Mouse (Mus musculus) neural tube, embryonic 14.5 days (tissue): ENCODE data around the gene Pacs2. TPM values are rescaled to one million over a fixed set of nuclear protein-coding genes. Genes with fewer than 3 reads are reported as not detected.

Source experiments
- ATAC-seq: fragments of 200-750 bp; cut with Nextera tagmentation; 2 replicates; pipeline ENCODE4 v1.8.0; 2017; ENCODE audit warnings: low read depth, mild to moderate bottlenecking, moderate TSS enrichment, moderate library complexity
- H3K27ac ChIP-seq: fragments of 300-500 bp; sonication (generic); 2 replicates; pipeline ENCODE4 v1.5.1; 2014; ENCODE audit warnings: low read depth, mild to moderate bottlenecking, control low read depth, low read length, moderate library complexity, mixed read lengths
- H3K27me3 ChIP-seq: fragments of 300-500 bp; sonication (generic); 2 replicates; pipeline ENCODE4 v1.6.1; 2014; ENCODE audit warnings: low read length; ENCODE audit not compliant: control insufficient read depth, insufficient read depth
- H3K36me3 ChIP-seq: fragments of 300-500 bp; sonication (generic); 2 replicates; pipeline ENCODE4 v1.6.1; 2014; ENCODE audit warnings: low read length, mixed read lengths; ENCODE audit not compliant: control insufficient read depth, insufficient read depth
- H3K4me1 ChIP-seq: fragments of 300-500 bp; sonication (generic); 2 replicates; pipeline ENCODE4 v1.6.1; 2014; ENCODE audit warnings: low read length; ENCODE audit not compliant: control insufficient read depth, insufficient read depth
- H3K4me2 ChIP-seq: fragments of 300-500 bp; sonication (generic); 2 replicates; pipeline ENCODE4 v1.6.1; 2014; ENCODE audit warnings: mild to moderate bottlenecking, low read depth, low read length, control low read depth
- H3K4me3 ChIP-seq: fragments of 300-500 bp; sonication (generic); 2 replicates; pipeline ENCODE4 v1.5.1; 2014; ENCODE audit warnings: low read depth, low read length, control low read depth, mixed read lengths
- H3K9ac ChIP-seq: fragments of 300-500 bp; sonication (generic); replicated peaks from 2 replicates; pipeline ENCODE4 v1.6.1; 2014; ENCODE audit warnings: low read depth, mild to moderate bottlenecking, control low read depth, low read length, mixed read lengths
- H3K9me3 ChIP-seq: fragments of 300-500 bp; sonication (generic); 2 replicates; pipeline ENCODE4 v1.6.1; 2016; ENCODE audit warnings: low read length; ENCODE audit not compliant: control insufficient read depth
- WGBS: fragments of 180-500 bp; shearing (Covaris S2); extraction: QIAGEN DNeasy Blood & Tissue Kit; methylation state at CpG from one replicate; pipeline ENCODE4 v1.1.7; 2014; 5-methylcytosine and 5-hydroxymethylcytosine counted together
- polyA plus RNA-seq: library from polyadenylated mRNA; unstranded; fragments of >200 nt; fragmentation: Nextera tagmentation; extraction: Ambion mirVana; gene quantifications from 2 replicates; pipeline ENCODE4 v1.2.1, GENCODE M21; 2014

Pacs2 gene
- polyA plus RNA-seq, 1 experiment from 2014 or later: 29.4 TPM

DNA sequence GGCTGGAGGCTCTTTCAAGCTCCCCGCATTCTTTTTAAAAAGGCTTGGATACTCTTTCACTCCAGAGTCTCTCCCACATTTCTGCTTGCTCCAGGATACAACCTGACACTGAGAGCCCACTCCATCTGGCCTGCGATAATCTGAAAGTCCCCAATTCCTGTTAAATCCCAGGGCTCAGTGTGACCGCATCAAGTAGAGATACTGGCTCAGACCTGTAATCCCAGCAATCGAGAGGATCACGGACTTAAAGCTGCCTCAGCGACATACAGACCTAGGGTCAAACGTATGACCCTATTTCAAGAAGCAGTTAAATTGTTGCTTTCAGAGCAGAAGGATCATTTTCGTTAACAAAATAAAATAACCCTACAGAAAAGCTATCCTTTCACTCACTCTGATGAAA lies 10.3 kb upstream of the Pacs2 start:
- Histone ChIP-seq H3K4me1 (peaks cover 9% of the 10 kb centered on the region), H3K4me2 (no peak overlapping the region), H3K4me3 (no peak overlapping the region), H3K27me3 (no peaks in the 10 kb centered on the region; the same call in 1 of the 2 replicates), H3K9me3 (no peaks in the 10 kb centered on the region), H3K9ac (no peak overlapping the region), H3K27ac (no peak overlapping the region), H3K36me3 (no peaks in the 10 kb centered on the region)
- no peak for ATAC-seq
- WGBS: 83% methylated on average over 8 of the region's 8 CpGs

DNA sequence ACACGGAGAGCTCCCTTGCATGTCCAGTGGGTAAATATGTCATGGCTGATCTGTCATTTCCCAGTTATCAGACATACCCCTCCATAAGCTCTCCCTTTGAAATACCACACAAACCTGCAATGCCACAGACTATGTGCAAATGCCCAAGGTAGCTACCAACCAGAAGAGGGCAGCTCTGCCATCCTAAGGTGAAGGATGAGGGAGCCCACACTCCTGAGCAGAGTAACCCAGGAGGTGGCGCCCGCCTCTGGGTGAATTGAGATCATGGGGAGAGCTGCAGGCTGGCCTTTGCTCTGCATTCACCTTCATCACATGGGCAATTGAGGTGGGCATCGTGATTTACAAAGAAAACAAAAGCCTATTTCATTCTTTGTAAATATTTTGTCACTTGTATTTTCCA lies 9.3 kb upstream of the Pacs2 start:
- Histone ChIP-seq H3K36me3 (no peaks in the 10 kb centered on the region), H3K9ac (no peak overlapping the region), H3K4me1 (0 out of 2 replicates have a peak, but pooled peaks cover 5% of the 10 kb centered on the region), H3K27me3 (no peaks in the 10 kb centered on the region), H3K4me3 (no peak overlapping the region), H3K27ac (no peak overlapping the region), H3K9me3 (no peaks in the 10 kb centered on the region), H3K4me2 (no peak overlapping the region)
- ATAC-seq: no peak
- 43% methylated on average over 4 of the region's 4 CpGs for WGBS

DNA sequence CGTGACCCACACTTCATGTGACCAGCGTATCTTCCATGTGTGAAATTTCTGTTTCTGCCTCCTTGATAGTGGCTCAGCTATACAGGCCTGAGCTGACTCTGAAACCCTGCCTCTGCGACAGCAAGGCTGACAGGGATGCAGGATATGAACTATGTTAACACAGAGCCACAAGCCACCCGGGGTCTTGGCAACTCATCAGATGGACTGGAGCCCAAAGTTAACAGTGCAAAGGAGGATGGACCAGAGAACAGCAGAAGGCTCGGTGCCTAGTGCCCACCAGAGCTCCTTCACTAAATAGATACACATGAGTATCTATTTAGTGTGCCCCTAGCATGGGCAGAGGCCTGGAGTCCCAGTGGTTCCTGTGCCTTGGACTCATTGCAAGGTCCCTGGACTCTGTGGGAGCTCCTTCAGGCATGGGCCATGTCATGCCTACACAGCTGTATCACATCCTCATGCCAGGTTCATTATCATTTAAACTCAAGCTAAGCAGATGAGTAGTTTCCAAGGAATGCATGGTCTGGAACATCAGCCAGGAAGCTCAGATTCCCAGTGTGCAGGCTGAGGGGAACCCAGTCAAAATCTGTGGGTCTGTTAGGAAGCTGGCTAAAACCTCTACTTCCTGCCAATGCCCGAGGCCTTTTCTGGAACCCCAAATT lies 2.5 kb upstream of the Pacs2 start:
- ATAC-seq: no peak
- Histone ChIP-seq H3K9ac (no peak overlapping the region), H3K36me3 (no peaks in the 10 kb centered on the region), H3K27me3 (no peaks in the 10 kb centered on the region; the same call in 1 of the 2 replicates), H3K27ac (no peak overlapping the region), H3K4me3 (no peak overlapping the region), H3K4me2 (no peak overlapping the region), H3K4me1 (peaks cover 31% of the 10 kb centered on the region), H3K9me3 (no peaks in the 10 kb centered on the region)
- 92% methylated on average over 6 of the region's 6 CpGs for WGBS

DNA sequence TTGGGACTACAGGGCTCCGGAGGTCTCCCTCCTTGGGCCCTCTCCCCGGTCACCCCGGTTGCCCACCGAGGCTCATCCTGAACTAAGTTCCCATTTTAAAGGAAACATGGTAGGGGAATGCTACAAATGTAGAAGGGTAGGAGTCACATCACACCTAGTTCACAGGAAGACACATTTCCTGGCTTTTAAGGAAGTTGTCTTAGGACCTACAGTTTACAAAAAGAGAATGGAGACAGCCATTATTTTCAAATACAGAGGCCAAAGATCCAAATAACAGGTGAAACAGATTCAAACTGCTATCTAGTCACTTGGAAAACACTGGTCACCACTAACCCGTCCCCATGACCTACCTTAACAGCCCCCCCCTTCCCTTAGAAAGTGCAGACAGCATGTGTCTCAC lies 1.9 kb upstream of the Pacs2 start:
- Histone ChIP-seq H3K4me2 (no peak overlapping the region), H3K4me3 (no peak overlapping the region), H3K36me3 (no peaks in the 10 kb centered on the region), H3K4me1 (peaks cover 33% of the 10 kb centered on the region), H3K27ac (no peak overlapping the region), H3K9me3 (no peaks in the 10 kb centered on the region), H3K27me3 (no peaks in the 10 kb centered on the region; the same call in 1 of the 2 replicates), H3K9ac (no peak overlapping the region)
- 88% methylated on average over 5 of the region's 5 CpGs for WGBS
- no peak for ATAC-seq

DNA sequence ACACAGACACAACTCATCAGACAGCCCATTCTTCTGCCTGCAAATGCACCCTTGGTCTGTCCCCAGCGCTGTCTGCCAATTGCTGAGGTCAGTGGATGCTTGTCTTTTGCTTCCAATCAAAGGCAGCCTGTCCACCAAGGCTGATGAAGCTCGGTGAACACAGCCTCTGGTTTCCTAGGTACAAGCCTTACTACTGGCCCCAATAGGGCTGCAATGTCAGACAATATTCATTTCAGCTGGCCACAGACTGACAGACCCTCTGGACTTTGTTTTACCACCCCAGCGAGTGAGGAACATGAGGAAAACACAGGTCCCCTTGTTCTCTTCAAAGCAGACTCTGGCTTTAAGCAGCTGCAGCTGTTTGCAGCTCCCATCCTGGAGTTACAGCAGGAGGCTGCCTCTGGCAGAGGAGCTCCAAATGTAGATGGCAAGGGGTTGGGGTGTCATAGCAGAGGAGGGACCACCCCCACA lies 1.3 kb upstream of the Pacs2 start:
- 42% methylated on average over 3 of the region's 3 CpGs for WGBS

DNA sequence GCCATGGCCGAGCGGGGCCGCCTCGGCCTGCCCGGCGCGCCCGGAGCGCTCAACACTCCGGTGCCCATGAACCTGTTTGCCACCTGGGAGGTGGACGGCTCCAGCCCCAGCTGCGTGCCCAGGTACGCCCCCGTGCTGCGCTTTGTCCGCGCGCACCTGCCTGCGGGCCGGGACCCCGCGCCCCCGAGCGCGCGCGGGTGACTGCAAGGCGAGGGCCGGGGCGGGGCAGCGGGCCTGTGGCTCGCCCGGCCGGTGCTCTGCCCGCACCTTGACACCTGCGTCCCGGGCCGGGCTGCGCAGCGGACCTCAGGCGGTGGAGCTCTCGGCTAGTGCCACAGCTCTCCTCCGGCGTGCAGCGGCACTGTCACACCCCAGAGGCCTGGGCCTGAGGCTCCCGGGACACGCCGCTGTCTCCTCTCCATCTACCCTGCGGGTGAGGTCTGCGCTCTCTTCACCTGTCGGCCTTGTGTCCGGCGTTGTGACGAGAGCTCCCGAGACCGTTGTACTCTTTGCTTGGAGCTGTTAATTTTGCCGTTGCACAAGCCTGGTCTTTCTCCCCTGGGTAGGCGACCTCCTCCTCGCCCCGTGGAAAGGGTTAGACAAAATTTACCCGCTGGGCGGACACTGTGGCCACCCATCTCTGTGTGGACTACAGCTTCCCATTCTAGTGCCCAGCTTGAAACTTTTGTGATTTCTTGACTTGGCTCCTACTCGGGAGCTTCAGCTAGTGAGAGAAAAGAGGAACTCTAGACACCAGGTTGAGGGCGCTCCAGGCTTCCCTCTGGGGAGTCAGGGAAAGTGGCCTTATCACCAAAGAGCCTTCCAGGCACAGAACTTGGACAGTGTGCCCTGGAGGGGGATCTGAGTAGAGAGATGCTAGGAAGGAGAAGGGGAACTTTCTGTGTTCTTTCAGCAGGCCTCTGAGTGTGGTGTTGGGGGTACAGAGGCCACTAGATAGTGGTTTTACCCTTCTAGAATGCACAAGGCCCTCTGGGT lies 551 bp downstream of the Pacs2 start:
- Histone ChIP-seq H3K4me1 (peaks cover 33% of the 10 kb centered on the region), H3K27me3 (no peaks in the 10 kb centered on the region; the same call in 1 of the 2 replicates), H3K4me2 (peak overlapping the region; percentile 91), H3K27ac (peak overlapping the region; percentile 80), H3K9me3 (no peaks in the 10 kb centered on the region), H3K36me3 (no peaks in the 10 kb centered on the region), H3K9ac (peak overlapping the region; percentile 96), H3K4me3 (peak overlapping the region; percentile 98)
- under 1% methylated on average over 51 of the region's 64 CpGs for WGBS
- ATAC-seq: peak; percentile 15

More for the DNA sequence above, 1.3 kb upstream of the Pacs2 start:
- peak overlapping the region; percentile 67 for H3K4me2 ChIP-seq
- no peak for ATAC-seq
- no peak overlapping the region for H3K9ac ChIP-seq
- peaks cover 33% of the 10 kb centered on the region for H3K4me1 ChIP-seq
- H3K4me3 ChIP-seq: no peak overlapping the region; the same call in 1 of the 2 replicates
- H3K9me3 ChIP-seq: no peaks in the 10 kb centered on the region
- H3K27me3 ChIP-seq: no peaks in the 10 kb centered on the region; the same call in 1 of the 2 replicates
- peak overlapping the region; percentile 93 for H3K27ac ChIP-seq
- no peaks in the 10 kb centered on the region for H3K36me3 ChIP-seq

DNA sequence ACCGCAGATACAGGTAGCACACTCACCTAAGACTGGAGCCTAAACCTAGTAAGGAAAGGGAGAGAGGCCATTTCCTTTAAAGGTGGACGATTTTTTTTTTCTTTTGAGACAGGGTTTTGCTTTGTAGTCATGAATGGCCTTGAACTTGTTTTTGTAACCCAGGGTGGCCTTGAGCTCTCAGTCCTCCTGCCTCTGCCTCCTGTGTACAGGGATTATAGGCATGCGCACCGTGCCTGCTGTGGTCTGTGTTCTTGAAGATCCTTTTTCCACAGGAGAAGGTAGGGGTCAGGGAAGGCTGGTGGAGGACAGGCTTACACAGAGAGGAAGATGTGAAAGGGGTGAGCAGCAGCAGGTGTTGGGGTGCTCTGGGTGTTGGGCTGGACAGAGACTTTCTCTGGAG lies 1.6 kb downstream of the Pacs2 start:
- WGBS: 83% methylated on average over 4 of the region's 4 CpGs
- ATAC-seq: no peak
- peaks cover 33% of the 10 kb centered on the region for H3K4me1 ChIP-seq

DNA sequence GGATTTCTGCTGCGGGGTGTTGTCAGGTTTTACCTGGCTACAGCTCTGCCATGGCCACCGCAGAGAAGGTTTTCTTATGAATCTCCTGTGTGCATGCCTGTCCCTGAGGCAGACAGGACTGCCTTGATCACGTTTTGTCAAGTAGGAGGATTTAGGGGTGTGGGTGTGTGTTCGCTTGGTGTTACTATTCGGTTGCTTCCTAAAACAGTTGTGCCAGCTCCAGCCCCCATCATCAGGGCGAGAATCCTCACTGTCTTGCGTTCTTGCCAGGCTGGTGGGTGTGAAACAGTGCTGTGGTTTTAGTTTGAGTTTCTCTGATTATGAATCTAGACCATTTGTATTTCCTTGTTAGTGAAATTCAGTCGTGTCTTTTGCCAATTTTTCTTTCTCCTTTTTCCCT lies 2.7 kb downstream of the Pacs2 start:
- H3K9ac ChIP-seq: no peak overlapping the region
- H3K4me1 ChIP-seq: peaks cover 33% of the 10 kb centered on the region
- H3K4me3 ChIP-seq: no peak overlapping the region

More for the DNA sequence above, 1.6 kb downstream of the Pacs2 start:
- H3K9me3 ChIP-seq: no peaks in the 10 kb centered on the region
- 0 out of 2 replicates have a peak, but pooled peaks cover 3% of the 10 kb centered on the region for H3K36me3 ChIP-seq
- H3K4me3 ChIP-seq: no peak overlapping the region
- peak overlapping the region; percentile 91 for H3K4me2 ChIP-seq
- no peaks in the 10 kb centered on the region; the same call in 1 of the 2 replicates for H3K27me3 ChIP-seq
- no peak overlapping the region for H3K27ac ChIP-seq
- H3K9ac ChIP-seq: no peak overlapping the region

More for the DNA sequence above, 2.7 kb downstream of the Pacs2 start:
- Histone ChIP-seq H3K9me3 (no peaks in the 10 kb centered on the region), H3K4me2 (no peak overlapping the region; the same call in 1 of the 2 replicates), H3K36me3 (0 out of 2 replicates have a peak, but pooled peaks cover 5% of the 10 kb centered on the region), H3K27me3 (no peaks in the 10 kb centered on the region; the same call in 1 of the 2 replicates), H3K27ac (no peak overlapping the region)
- ATAC-seq: no peak
- WGBS: 77% methylated on average over 8 of the region's 8 CpGs
